Mouse (Mus musculus) cerebellum, adult 2 months (tissue): Measurements from ENCODE around the gene Ehd2. TPM values are rescaled to one million over a fixed set of nuclear protein-coding genes. Genes with fewer than 3 reads are reported as not detected.

Experiments
- DNase-seq, 2 experiments: peaks; one replicate each; pipeline ENCODE4 v3.0.0; 2021
- H3K27ac ChIP-seq: fragments of 200-500 bp; 2 replicates; pipeline ENCODE4 v1.5.1; 2012; ENCODE audit warnings: low read length, control low read depth, inconsistent platforms; ENCODE audit not compliant: insufficient read depth
- H3K27me3 ChIP-seq: fragments of 200-500 bp; 2 replicates; pipeline ENCODE4 v1.6.1; 2012; ENCODE audit warnings: inconsistent platforms, mild to moderate bottlenecking, low read length, moderate library complexity; ENCODE audit not compliant: control insufficient read depth, insufficient read depth
- H3K4me1 ChIP-seq: fragments of 200-500 bp; 2 replicates; pipeline ENCODE4 v1.6.1; 2011; ENCODE audit warnings: low read length; ENCODE audit not compliant: control insufficient read depth, insufficient read depth
- H3K4me3 ChIP-seq: fragments of 200-500 bp; replicated peaks from 2 replicates; pipeline ENCODE3; 2011; ENCODE audit warnings: mild to moderate bottlenecking, low read depth, low read length, control low read depth; ENCODE audit not compliant: insufficient read depth
- CTCF ChIP-seq: fragments of 200-500 bp; IDR thresholded peaks from 2 replicates; pipeline ENCODE4 v1.5.1; 2011; ENCODE audit warnings: low read depth, mild to moderate bottlenecking, control low read depth, low read length, moderate library complexity, borderline replicate concordance; ENCODE audit not compliant: insufficient read depth
- POLR2A ChIP-seq: fragments of 200-500 bp; IDR thresholded peaks from 2 replicates; pipeline ENCODE4 v1.6.1; 2011; ENCODE audit warnings: low read length, control low read depth, borderline replicate concordance; ENCODE audit not compliant: insufficient read depth
- WGBS: fragments of 180-500 bp; shearing (Covaris S2); methylation state at CpG from one replicate; pipeline ENCODE4 v1.1.7; 2018; 5-methylcytosine and 5-hydroxymethylcytosine counted together
- polyA plus RNA-seq: library from polyadenylated mRNA; depleted of rRNA; stranded (reverse); fragments of >200 nt; gene quantifications from 2 replicates; pipeline ENCODE4 v1.2.3, GENCODE M21; 2012

Ehd2 gene
- polyA plus RNA-seq, 1 experiment = 7.5 TPM

DNA sequence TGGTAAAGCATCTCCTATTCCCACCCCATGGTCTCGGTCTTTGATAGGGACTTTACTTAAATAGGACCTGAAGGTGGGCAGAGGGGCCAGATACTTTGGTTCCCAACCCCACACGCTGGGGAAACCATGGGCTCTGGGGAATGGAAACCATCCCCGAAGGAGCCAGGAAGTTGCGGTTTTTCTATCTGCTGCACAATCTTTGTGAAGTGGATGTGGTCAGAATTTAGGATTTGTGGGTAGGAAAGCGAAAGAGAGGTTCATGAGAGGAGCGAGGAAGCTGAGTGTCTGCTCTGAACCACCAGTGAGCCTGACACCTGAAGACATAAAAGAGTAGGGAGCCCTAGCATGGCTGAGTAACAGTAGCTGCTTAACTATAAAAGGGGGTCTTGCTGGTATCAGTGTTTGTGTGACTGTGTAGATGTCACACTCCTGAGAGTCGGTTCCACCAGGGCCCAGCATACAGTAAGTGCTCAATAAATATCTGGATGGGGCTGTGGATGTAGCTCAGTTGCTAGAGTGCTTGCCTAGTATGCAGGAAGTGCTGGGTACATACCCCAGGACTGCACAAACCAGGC is 18.1 kb downstream of the Ehd2 start:
- TF ChIP-seq POLR2A (no peak), CTCF (no peak)
- Histone ChIP-seq H3K27me3 (no peaks in the 10 kb centered on the region), H3K27ac (no peak overlapping the region), H3K4me3 (no peak overlapping the region), H3K4me1 (peaks cover 3% of the 10 kb centered on the region; the same call in 1 of the 2 replicates)
- WGBS = 88% methylated on average over 7 of the region's 7 CpGs
- DNase-seq = no peak

DNA sequence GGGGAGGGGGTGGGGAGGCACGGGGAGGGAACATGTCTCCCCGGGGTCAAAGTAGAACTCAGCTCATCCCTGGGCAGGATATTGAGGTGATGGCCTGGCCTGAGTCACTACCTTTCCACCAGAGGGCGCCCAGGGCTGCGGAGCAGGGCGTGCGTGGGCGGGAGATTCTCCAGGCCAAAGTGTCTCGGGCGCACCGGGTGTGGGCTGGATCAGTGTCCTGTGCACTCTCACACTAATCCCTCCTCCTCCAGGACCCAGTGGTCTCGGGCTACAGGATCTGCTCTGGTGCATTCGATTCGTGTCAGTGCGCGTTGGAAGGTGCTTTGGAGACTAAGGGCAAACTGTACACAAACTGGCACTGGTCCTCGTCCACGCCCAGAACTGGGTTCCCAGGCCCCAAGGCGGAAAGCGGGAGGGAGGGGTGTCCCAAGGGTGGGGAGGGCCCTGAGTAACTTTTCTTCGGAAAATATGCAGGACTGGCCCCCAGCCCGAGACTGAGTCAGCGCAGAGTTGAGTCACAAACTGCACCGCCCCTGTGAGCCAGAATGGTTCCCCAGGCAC is 18.9 kb downstream of the Ehd2 start:
- DNase-seq = peak; percentile 85 to 86
- Histone ChIP-seq H3K27ac (peak overlapping the region; percentile 8; the same call in 1 of the 2 replicates), H3K4me1 (peaks cover 3% of the 10 kb centered on the region; the same call in 1 of the 2 replicates), H3K4me3 (peak overlapping the region; percentile 67), H3K27me3 (no peaks in the 10 kb centered on the region)
- 1% methylated on average over 23 of the region's 23 CpGs for WGBS
- TF ChIP-seq POLR2A = peak; percentile 68; the same call in 1 of the 2 replicates
- TF ChIP-seq CTCF = peak; percentile 94

DNA sequence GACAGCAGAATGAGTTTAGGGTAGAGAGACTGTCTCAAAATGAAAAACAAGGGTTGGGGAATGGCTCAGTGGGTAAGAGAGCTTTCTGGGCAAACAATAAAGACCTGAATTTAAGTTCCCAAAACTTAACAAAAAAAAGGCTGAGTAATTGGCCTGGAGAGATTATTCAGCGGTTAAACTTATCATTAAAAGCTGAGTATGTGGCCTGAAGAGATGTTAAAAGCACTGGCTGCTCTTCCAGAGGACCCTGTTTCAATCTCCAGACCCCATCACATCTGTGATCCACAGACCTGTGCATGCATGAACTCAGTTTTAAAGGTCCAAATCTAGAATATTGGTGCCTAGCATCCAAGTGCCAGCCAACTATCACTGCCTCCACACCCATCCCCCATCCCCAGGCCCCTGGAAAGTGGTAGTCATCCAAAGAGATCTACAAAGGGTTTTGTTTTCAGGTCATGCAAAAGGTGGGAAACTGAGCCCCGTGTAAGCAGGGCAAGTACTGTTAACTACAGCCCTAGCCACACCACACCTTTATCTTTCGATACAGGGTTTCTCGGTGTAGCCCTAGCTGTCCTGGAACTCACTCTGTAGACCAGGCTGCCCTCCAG is 19.6 kb downstream of the Ehd2 start:
- H3K4me1 ChIP-seq = peaks cover 3% of the 10 kb centered on the region; the same call in 1 of the 2 replicates
- DNase-seq = no peak
- H3K4me3 ChIP-seq = no peak overlapping the region
- 58% methylated on average over 4 of the region's 4 CpGs for WGBS
- TF ChIP-seq POLR2A (no peak), CTCF (no peak)
- H3K27ac ChIP-seq = no peak overlapping the region
- H3K27me3 ChIP-seq = no peaks in the 10 kb centered on the region

DNA sequence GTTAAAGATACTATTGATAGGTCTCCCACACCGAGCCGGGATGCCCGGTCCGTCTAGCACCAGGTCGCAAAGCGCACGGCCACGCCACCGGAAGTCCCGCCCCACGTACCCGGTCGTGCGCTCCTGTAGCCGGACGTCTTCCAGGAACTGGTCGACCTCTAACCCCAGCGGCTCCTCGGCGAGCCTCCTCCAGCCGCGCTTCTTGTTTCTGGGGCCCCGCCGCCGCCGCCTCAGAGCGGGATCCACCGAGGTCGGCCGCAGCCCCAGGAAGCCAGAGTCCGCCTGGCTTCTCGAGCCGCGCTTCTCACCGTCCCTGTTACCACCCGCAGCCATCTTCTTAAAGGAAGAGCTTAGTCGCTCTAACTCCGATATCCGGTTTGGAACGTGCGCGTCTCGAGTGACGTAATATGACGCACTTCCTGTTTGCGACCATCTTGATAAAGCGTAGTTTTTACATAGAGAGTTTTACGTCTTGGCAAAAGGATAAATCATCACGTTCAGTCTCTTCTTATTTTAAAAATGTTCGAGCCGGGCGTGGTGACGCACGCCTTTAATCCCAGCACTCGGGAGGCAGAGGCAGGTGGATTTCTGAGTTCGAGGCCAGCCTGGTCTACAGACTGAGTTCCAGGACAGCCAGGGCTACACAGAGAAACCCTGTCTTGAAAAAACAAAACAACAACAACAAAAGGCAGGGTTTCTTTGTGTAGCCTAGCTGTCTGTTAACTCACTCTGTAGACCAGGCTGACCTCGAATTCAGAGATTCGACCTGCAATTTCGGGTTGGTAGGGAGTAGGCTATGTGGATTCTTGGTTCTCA is 21.4 kb downstream of the Ehd2 start, which contains the start of gene Nop53:
Nop53 (minus strand) TSS at position 354 of the 816 bp plus-strand sequence.
- DNase-seq = peak; percentile 95 to 98
- TF ChIP-seq CTCF = no peak
- no peak; the same call in none of the 2 replicates for TF ChIP-seq POLR2A
- Histone ChIP-seq H3K4me1 (peaks cover 3% of the 10 kb centered on the region; the same call in 1 of the 2 replicates), H3K27ac (peak within 1 kb of the TSS; percentile 99), H3K27me3 (no peaks in the 10 kb centered on the region), H3K4me3 (peak within 1 kb of the TSS; percentile 90)
- WGBS = 2% methylated on average over 59 of the region's 59 CpGs

GRCm38 (mm10) chr7:15945211-15945610 is 22.2 kb downstream of the Ehd2 start:
- 2% methylated on average over 8 of the region's 8 CpGs for WGBS
- H3K4me3 ChIP-seq = peak overlapping the region; percentile 90
- peaks cover 3% of the 10 kb centered on the region; the same call in 1 of the 2 replicates for H3K4me1 ChIP-seq
- no peak for TF ChIP-seq CTCF
- TF ChIP-seq POLR2A = no peak
- peak in 1 of 2 experiments; percentile 36 for DNase-seq
- H3K27me3 ChIP-seq = no peaks in the 10 kb centered on the region
- no peak overlapping the region for H3K27ac ChIP-seq

DNA sequence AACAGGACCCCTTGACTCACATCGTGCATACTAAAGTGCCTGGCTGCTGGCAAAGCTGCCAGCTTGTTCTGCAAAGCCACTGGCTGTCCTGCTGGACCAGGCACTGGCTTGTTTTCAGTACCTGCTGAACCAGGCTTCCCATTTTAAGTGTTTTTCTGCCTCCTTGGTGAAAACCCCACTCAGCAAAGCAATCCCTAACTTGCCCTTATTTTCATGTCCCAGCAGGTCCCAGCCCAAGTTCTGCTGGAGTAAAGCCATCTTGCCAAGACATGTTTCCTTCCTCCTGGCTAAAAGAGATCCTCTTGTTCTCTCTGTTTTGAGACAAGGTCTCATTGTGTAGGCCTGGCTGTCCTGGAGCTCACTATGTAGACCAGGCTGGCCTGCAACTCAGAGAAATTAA is 23.1 kb downstream of the Ehd2 start:
- peak in 1 of 2 experiments; percentile 18 for DNase-seq
- H3K4me1 ChIP-seq = peaks cover 3% of the 10 kb centered on the region; the same call in 1 of the 2 replicates
- TF ChIP-seq CTCF = no peak
- no peak for TF ChIP-seq POLR2A
- H3K27me3 ChIP-seq = no peaks in the 10 kb centered on the region
- H3K4me3 ChIP-seq = no peak overlapping the region
- 76% methylated on average over 1 of the region's 1 CpGs for WGBS
- H3K27ac ChIP-seq = no peak overlapping the region

DNA sequence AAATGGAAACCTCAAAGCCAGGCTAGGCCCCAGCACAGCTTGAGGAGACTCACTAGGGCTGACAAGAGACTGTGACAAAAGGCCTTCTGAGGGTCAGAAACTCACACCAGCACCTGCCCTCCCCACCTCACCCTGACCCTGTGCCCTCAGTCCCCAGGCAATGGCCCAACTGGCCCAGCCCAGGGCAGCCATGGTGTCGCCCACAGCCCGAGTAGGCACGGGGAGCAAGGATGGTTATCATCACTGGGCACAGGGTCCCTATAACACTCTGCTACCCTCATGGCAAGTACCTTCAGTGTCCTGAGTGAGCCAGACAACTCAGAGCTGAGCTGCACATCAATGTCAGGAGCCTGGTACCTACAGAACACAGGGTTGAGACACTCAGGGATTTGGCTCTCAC is 28.7 kb downstream of the Ehd2 start:
- no peaks in the 10 kb centered on the region for H3K27me3 ChIP-seq
- TF ChIP-seq CTCF (no peak), POLR2A (no peak)
- no peak overlapping the region for H3K4me3 ChIP-seq
- DNase-seq = no peak
- H3K4me1 ChIP-seq = no peaks in the 10 kb centered on the region
- 94% methylated on average over 3 of the region's 3 CpGs for WGBS
- no peak overlapping the region for H3K27ac ChIP-seq
